Mouse (Mus musculus): ENCODE results near the gene Gm17387. TPM values are rescaled to one million over a fixed set of nuclear protein-coding genes. Genes with fewer than 3 reads are reported as not detected.
"Not testable (repeated sequence)": the region's sequence is repeated elsewhere in the genome, so short reads cannot be mapped to it uniquely, and the experiment has no call there.

Gene Gm17387
- total RNA-seq, 2 experiments from 2014 or later, result not detected

GRCm38 (mm10) chr7:141011238-141011770 is 17.6 kb upstream of the Gm17387 start:
- no peak for DNase-seq
- intact Hi-C loops (cut with DNase I), result no loop called here

GRCm38 (mm10) chr7:141016707-141017697 is 11.9 kb upstream of the Gm17387 start:
- intact Hi-C loops (cut with DNase I), result no loop called here
- no peak for DNase-seq

- intact Hi-C loops (cut with DNase I); DNase-seq: not testable (repeated sequence)
Observed at GRCm38 (mm10) chr7:141017824-141018223, 11.1 kb upstream of the Gm17387 start, which contains the start of gene Ifitm6. Gene Ifitm6, minus strand, starts transcription at chr7:141017924.

GRCm38 (mm10) chr7:141019028-141019427 is 9.9 kb upstream of the Gm17387 start:
- DNase-seq, result no peak
- intact Hi-C loops (cut with DNase I), result no loop called here

GRCm38 (mm10) chr7:141021489-141022449 is 7.2 kb upstream of the Gm17387 start:
- intact Hi-C loops (cut with DNase I), result no loop called here
- DNase-seq, result no peak

DNA sequence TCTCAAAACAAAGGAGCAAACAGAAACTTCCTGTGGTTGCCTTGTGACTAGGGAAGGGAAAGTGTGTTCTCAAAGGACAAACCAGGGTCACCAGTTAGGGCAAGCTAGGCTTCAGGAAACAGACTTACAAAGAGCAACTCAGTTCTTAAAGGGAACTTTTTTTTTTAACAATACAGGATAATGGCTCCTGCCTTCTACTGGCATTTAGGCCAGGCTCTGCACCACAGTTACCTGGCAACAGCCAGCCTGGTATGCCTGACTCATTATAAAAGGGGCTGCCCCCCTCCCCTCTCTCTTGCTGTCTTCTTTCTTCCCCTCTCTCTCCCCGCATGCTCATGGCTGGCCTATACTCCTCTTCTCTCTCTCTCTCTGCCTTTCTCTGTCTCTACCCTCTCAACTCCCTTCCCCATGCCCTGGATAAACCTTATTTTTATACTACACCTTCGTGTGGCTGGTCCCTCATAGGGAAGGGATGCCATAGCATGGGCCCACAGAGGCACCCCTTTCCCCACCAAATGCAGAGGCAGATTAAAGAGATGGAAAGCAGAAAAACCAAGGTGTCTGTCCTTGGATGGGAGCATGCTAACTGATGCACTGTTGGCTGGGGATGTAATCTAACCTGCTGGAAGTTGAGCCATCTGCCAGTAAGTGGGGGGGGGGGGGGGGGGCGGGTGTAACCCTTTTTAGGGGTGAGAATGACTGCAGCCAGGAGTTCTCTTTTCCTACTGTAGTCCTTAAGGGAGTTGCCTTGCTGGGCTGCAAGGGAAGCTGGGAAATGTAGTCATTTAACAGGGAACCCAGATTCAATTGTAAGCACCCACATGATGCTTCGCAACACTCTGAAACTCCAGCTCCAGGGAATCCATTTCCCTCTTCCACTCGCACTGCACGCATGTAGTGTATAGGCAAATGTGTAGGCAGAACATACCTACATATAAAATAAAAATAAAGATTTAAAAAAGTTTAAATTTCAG is 3.8 kb upstream of the Gm17387 start:
- no peak for DNase-seq
- intact Hi-C loops (cut with DNase I), result no loop called here

- intact Hi-C loops (cut with DNase I), result no loop called here
- no peak for DNase-seq
Observed at GRCm38 (mm10) chr7:141026097-141026739, 2.7 kb upstream of the Gm17387 start.

GRCm38 (mm10) chr7:141026740-141027098 is 2.2 kb upstream of the Gm17387 start:
- intact Hi-C loops (cut with DNase I), result no loop called here
- DNase-seq, result no peak

GRCm38 (mm10) chr7:141030390-141030789 is 1.5 kb downstream of the Gm17387 start:
- intact Hi-C loops (cut with DNase I), result no loop called here

GRCm38 (mm10) chr7:141032458-141033167 is 3.7 kb downstream of the Gm17387 start:
- DNase-seq, result no peak
- intact Hi-C loops (cut with DNase I), result no loop called here

More at GRCm38 (mm10) chr7:141030390-141030789, 1.5 kb downstream of the Gm17387 start:
- no peak for DNase-seq

DNA sequence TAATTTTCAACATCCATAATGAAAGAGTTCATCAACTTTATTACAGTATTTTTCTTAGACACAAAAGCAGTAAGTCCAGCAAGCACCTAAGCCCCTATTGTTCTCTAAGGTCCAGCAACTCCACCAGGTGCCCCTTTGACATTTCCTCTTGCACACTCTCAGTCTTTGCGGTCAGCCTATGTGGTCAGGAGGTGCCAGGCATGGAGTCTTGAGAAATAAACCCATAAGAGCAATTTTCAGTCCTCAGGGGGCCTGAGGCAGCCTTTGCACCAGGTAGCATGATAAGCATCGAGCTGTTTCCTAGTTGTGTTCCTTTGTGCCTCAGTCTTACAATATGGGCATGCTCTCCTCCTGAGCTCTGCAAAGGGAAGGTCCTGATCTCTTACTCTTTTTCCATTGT is 7.7 kb downstream of the Gm17387 start:
- intact Hi-C loops (cut with DNase I); DNase-seq: not testable (repeated sequence)

GRCm38 (mm10) chr7:141038090-141039032 is 9.4 kb downstream of the Gm17387 start:
- intact Hi-C loops (cut with DNase I), result no loop called here
- no peak for DNase-seq

DNA sequence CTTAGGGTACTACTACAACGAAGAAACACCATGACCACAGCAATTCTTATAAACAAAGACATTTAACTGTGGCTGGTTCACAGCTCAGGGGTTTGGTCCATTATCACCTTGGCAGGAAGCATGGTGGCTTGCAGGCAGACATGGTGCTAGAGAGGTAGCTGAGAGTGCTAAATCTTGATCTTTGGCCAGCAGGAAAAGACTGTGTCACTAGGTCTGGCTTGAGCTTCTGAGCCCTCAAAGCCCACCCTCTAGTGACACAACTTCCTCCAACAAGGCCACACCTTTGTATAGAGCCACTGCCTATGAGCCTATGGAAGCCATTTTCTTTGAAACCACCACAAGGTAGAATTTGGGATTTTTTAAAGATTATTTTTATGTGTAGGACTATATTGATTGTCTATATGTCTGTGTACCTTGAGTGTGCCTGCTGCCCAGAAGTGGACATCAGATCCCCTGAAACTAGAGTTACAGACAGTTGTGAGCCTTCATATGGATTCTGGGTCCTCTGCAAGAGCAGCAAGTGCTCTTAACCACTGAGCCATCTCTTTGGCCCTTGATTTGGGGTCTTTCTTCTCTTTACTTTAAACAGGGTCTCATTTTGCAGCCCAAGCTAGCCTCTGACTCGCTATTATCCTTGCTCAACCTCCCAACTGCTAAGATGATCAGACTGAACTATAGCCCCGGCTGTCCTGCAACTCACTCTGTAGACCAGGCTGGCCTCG is 10.6 kb downstream of the Gm17387 start:
- DNase-seq, result no peak
- intact Hi-C loops (cut with DNase I), result no loop called here

GRCm38 (mm10) chr7:141040867-141041606 is 12.1 kb downstream of the Gm17387 start:
- peak; percentile 16 to 20 for DNase-seq
- intact Hi-C loops (cut with DNase I), result no loop called here

GRCm38 (mm10) chr7:141041661-141042060 is 12.7 kb downstream of the Gm17387 start:
- DNase-seq, result peak; percentile 88 to 89
- intact Hi-C loops (cut with DNase I), result no loop called here

DNA sequence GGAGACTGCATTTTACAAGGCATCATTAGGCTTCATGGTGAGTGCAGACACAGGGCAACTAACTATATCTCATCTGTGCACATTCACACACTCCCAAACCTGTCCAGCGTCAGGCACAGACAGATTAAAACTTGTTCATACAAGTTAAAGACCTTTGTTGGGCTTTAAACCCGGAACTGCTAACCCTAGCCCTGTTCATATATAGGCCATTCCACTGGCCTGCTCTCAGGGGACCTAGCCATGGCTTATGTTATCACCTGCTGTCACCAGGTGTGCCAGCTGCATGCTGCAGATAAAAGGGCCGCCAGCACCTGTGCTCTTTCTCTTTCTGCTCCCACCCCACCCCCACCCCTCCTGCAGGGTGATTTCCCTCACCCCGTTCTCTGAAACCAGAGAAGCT is 13.6 kb downstream of the Gm17387 start:
- no peak for DNase-seq
- intact Hi-C loops (cut with DNase I), result no loop called here
